Mouse (Mus musculus) retina, embryonic 14.5 days (tissue): ENCODE data around the gene Map1b.

Source experiments
- DNase-seq: peaks from one replicate; pipeline ENCODE4 v3.0.0-alpha.2; 2015; ENCODE audit warnings: low spot score

The Map1b gene

DNA sequence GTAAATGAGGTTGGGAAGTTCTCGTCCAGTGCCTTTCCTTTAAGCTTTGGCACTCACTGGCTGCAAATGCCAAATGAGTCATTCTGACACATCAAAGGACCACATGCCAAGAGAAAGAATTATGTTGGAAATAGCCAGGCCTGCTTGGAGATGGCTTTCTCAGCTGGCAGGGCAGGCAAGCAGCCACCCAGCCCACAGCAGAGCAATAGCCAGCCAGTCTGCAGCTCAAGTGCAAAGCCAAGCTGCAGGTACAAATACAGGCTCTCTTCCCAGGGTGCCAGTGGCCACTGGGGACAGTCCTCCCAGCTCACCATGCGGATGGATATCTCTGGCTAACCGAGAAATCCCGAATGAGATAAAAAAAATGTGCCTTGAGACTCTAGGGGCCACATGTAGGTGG lies 12.1 kb upstream of the Map1b start:
- DNase-seq = no peak

DNA sequence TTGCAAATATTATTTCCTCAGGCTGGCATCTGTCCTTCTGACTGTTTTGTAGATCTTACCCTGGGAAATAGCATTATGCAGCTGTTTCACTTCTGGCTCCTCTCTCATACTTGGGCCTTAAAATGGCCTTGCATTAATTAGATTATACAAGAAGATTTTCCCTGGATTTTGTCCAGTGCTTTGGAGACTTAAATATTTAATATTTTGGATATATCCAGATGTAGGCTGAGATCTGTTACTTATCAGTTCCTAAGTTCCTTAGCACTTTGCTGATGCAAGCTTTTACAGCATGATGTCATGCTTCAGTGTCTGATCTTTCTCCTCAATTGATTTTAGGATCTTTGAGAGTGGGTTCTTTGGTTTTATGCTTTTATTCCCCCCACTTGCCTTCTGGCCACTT lies 11.6 kb upstream of the Map1b start:
- no peak for DNase-seq

DNA sequence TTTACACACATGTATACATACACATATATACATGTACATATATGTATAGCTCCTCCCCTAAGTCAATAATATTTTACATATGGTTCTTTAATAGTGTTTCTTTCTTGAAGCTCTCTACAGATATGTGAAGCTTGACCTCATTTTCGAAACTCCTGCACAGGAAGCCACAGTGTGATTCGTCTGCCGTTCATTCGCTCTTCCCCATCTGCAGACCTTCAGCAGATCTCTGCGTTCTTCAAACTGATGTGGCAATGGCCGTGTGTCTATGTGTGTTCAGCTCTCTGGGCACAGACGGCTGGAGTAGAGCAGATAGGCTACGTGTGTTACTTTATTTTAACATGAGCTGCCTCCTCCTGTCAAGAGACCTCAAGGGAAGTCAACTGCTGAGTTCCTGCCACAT lies 9.2 kb upstream of the Map1b start:
- DNase-seq = no peak

DNA sequence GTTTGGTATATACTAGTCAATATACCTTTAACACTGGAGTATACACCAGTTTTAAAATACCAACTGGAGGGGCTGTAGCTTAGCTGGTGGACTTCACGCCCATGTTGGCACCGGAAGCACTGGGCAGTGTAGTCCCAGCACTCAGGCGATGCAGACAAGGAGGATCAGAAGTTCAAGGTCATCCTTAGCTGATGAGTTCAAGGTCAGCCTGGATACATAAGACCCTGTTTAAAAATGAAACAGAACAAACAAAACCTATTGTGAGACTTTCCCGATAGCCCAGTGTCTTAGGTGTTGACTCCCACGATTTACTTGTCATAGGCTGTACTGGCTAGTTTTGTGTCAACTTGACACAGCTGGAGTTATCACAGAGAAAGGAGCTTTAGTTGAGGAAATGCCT lies 1.5 kb upstream of the Map1b start:
- no peak for DNase-seq

DNA sequence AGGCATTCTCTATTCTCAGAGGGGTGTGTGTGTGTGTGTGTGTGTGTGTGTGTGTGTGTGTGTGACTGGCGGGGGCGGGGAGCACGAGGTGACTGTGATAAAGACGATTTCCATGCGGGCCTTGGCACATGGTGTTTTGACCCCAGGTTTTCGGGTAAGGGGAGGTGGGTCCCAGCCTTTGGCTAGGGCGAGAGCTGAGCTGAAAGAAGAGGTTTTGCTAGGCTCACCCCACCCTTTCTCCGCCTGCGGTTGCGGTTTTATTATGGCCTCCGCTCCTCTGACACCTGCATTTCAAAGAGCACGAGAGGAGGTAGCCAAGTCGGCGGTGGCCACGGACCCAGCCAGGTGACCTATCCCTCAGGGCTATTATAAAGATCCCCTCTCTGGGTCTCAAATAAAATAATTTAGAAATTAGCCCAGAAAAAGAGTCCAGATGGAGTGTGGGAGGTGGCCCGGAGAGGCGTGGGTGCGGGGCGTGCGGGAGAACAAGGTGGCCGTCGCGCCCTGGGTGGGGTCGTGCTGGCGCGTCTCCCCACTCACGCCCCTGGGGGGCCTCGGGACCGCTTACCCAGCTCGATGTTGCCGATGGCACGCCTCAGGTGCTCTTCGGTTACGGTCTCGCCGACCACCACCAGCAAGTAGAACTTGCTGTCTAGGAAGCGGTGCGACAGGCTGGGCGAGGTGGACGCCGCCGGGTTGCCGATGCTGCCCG lies 448 bp downstream of the Map1b start:
- DNase-seq = peak; percentile 56

DNA sequence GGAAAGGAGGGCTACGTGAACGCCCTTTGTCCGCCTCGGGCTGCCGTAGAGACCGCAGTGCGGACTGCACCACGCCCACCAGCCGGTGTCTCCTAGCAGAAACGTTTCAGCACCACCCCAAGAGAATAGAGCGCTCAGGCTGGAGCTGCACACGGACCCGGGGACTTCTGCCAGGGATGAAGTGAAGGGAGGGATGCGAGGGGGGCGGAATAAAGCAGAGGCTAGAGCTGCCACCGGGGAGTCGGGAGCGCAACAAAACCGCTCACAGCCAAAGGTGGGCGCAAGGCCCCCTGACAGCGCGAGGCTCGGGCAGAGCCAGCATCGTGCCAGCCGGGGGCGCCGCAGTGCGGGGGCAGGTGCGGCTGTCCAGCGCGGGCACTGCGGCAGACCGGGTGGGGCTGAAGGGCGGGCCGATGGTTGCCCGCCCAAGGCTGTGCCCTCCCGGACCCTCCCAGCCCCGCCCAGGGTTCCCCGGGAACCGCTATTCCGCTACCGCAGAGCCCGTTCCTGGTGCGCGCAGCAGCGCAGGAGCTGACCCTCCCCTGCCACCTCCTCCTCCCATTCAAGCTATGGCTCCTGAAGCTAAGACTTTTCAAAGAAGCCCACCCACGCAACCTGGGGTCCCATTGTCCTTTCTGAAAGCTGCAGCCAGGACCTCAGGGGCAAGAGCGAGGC lies 1.3 kb downstream of the Map1b start:
- peak; percentile 88 for DNase-seq

DNA sequence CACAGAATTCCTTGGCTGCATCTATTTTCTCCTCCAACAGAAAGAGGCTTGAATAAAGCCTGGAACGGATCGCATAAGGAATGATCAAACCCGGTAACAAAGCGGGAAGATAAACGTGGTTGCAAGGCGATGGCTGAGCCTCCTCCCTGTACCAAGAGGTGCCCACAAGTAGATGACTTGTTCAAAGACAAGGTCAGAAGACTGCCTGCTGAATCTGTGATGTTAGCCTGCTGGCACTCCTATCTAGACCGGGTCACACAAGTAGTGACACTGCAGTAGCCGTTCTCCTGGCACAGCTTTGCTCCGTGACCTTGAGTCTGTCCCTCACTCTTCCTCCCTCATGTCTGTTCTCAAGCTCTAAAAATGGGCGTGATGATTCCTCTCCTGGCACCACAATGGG lies 2.4 kb downstream of the Map1b start:
- peak; percentile 64 for DNase-seq

DNA sequence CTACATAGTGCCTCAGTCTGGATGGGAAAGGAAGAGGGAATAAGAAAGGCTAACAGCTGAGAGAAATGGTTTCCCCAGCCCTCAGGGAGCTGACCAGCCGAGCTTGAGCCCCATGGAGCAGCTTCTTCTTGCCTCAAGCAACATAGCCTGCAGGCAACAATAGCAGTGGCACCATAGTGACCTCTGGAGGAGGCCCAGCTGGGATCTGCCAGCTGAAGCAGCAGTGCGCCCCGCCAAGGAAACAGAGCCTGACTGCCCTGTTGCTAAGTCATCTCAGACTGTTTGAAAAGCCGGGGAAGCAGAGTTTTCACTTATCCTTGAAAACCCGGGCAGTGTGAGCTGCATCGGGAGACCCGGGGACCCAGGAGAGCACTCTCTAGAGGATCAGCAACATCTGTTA lies 3.2 kb downstream of the Map1b start:
- DNase-seq = peak; percentile 86

DNA sequence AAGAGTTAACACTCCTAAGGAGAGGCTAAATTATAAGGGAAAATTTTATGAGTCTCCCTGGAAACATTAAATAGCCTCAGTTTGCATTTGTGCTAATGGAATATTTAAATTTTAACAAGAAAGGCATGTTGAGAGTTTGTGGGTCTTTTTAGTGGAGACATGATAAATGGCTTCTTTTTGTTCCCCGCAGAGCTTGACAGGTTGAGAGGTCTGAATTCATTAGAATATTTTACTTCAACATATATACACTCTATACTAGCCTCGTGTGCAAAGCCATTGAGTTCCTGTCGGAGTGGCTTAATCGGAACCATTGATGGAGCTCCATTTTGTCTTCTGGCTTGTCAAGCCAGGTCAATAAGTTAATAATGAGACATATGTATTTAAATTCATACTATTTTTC lies 6.4 kb downstream of the Map1b start:
- no peak for DNase-seq

DNA sequence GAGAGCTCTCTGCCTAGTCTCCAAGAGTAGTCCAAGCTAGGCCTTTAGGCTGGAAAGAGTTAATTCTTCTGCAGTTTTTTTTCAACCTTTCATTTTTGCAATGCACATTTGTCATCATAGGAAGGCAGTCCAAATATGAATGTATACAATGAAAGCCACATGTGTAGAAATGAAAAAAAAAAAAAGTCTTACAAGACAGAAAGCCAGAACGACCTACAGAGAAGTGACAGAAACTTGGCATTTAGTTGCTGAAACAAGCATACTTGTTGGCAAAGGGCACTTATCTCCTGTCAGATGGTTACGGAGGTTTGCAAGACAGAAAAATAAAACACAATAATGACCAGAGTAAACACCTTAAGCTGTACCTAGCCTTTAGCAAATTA lies 9.8 kb downstream of the Map1b start:
- DNase-seq = no peak

DNA sequence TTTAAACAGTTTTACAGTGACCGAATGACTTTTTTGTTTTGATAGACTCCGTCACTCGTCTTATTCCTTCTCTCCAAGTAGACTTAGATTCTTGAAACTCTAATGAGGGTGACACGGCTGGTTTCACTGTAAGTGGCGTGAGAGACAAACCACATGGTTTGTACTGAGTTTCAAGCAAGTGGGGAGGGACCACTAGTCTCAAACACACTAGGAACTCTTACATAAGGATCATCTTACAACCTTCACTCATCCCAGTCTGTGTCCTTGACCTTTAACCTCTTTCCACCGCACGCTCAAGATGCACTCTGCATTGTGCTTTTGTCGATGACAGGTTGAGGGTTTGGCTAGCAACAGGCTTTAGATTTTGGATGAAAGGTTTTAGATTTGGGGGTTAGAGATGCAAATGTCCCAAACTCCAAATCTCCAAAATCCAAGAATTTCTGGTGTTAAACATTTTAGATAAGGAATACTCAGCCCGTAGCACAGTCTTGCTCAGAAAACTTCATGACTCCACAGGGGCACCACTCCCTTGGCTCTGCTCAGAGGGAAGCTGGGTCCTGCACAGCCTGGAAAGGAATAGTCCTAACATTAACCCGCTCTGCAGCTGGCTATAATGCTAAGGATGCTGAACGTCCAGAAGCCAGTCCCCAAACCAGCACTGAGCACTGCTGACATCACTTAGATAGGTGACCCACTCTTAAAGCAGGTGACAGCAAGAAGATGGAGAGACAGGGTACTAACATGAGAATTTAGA lies 10.3 kb downstream of the Map1b start:
- no peak for DNase-seq

DNA sequence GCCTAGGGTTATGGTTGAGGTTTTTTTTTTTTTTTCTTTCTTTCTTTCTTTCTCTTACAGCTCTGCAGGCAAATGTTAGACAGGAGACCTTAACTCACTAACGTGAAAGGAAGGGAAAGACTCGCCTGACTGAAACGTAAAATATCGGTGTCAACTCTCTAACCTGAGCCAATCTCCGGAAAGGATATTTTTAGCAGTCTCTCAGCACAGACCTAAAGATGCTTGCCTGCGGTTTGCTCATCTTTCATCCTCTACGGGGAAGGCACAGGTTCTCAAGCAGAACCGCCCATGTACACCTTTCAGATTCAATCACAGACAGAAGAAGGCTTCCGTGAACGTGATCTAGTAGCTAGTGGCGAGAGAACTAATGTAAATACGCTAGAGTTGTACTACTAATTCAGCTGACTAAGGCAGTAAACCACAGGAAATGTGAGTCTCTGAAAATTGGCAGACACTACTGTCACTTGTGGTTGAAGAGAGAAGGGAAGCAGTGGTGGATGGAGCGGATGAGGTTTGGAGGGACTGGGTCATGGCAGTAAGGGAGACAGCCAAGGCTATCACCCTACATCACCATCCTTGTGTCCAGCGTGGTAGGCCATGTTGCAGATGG lies 12.9 kb downstream of the Map1b start:
- no peak for DNase-seq

DNA sequence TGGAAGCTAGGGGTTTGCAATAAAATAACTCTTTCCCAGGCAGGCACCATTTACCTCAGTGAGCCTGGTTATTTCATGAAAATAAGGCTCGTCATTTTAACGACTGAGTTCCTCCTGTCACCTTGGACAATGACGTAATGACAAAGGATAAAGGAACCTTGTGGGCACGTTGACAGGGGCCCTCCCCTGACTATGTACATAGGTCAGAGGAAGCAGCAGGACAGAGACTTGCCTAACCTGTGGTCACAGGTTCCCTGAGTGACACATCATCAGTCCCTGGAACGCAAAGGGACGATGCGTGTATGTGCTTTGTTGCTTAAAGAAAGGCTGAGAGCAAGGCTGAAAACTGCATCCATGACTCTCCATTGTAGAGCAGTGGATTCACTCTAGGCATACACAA lies 13.4 kb downstream of the Map1b start:
- DNase-seq = no peak

DNA sequence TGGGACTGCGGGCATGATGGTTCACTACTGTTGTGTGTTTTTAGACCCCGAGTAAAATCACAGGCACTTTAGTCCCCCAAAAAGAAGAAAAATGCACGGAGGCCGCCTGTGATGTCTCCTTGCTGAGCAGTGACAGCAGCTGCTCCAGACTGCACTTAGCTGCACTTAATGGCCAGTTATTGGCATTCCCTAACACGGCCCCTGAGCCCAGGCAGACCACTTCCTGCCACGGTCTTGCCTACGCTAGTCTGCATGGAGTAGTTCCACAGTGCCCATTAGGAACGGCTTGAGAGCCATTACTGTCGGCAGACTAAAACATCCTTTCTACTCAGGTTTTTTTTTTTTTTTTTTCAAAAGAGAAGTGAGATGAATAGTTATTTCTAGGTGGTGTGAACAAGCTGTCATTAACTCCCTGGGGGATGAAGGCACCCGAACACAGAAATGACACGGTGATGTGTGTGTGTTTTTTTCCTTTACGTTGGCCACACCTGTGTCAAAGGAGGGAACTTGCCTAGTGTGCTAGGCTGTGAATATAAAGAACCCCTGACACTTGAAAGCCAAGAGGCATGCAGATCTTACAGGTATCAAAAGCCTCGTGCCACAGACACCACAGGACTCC lies 14.1 kb downstream of the Map1b start:
- peak; percentile 38 for DNase-seq

DNA sequence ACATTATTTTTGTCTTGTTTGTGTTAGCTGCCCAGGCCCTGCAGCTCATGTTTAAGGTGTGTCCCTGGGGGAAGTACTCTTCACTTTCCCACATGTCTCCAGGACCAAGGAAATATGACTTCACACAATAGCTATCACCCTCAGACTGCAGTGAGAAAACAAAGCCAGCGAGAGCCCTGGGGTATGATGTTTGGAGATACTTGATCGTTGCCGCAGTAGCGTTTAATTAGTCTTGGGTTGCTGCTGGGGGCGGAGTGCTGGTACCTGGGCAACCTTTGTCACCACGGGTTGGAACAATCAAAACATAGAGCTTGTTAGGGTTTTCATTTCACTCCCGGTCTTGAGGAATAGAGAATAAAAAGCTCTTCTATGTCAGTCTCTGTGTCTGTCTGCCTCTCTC lies 14.9 kb downstream of the Map1b start:
- no peak for DNase-seq

DNA sequence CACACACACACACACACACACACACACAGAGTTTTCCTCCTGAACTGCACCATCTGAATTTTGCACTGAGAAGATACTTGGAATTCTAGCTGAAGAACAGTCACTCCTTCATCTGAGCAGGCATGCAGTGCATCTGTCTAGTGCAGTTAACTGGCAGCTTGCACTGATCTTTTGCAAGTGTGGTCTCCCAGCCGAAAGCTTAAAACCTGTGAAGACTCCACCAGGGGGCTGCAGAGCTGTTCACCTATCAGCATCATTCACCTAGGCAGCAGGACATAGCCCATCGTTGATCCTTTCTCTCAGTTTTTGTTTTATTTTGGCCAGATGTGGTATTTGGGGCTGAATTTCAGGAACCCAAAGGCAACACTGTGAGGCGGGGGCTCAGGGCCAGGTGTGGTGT lies 15.7 kb downstream of the Map1b start:
- no peak for DNase-seq

DNA sequence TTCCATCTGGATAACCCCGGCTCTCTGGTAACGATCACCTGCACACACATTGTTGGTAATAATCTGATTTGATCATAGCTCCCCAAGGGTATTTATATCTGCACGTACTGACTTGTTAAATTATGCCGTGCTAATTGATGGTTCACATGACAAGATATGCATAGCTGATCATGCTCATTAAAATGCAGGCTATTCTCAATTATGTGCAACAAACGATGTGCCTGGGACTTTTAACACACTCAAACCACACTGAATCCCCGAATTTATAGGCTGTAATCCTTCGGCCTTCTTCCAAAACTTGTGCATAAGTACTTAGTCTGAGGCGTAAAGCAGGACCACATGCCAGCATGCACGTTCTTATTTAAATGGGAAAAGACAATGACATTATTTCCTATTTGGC lies 16.6 kb downstream of the Map1b start:
- DNase-seq = no peak

DNA sequence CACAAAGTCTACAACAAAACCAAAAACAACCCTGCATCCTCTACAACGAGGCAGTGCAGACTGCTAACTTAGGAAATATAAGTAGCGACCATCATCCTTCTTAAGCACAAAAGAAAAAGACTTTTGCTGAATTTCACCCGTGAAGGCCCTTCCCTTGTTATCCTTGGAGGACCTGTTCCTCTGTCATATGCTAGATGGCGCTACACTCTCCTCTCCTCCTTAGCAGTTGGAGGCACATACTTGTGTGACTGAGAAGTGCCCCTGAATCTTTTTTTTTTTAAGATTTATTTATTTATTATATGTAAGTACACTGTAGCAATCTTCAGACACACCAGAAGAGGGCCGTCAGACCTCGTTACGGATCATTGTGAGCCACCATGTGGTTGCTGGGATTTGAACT lies 20.2 kb downstream of the Map1b start:
- DNase-seq = no peak

DNA sequence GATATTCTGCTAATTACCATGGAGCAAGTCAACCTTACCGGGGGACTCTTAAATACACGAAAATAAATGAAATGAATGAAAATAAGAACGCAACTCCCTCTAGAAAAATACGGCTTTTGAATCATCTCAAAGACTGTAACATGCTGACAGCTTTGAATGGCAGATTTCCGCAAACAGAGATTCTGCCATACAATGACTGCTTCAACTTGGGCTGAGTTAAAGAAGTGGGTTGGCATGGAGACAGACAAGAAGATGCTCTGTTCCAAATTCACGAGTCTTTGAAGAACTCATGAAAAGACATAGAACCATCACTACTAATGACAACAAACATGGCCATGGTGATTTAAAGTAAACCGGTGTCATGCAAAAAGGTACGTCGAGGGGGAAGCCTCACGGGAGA lies 21.9 kb downstream of the Map1b start:
- DNase-seq = no peak

DNA sequence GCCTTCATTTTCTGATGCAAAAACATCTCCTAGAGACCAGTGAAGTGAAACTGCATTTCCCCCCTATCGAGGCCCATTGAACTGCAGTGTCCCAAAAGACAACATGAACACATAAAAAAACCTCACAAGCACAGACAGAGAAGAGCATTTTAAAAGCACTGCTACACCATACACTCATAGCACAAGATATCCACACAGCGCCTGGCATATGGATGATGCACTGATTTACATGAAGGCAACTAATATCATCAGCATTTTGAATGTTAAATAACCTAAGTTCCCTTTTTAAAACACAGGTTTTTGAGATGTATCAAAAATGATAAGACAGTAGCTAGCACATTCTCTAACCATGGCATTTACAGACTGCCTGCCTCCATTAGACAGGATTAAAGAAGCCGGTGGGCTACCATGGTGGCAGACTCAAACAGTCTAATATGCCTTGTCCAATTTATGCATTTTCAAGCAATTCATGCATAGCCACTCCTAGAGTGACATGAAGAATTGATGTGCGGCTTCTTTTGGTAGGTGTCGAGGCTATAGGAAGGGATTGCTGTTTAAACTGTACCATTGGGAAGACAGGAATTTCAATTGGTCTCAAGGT lies 22.9 kb downstream of the Map1b start:
- no peak for DNase-seq

DNA sequence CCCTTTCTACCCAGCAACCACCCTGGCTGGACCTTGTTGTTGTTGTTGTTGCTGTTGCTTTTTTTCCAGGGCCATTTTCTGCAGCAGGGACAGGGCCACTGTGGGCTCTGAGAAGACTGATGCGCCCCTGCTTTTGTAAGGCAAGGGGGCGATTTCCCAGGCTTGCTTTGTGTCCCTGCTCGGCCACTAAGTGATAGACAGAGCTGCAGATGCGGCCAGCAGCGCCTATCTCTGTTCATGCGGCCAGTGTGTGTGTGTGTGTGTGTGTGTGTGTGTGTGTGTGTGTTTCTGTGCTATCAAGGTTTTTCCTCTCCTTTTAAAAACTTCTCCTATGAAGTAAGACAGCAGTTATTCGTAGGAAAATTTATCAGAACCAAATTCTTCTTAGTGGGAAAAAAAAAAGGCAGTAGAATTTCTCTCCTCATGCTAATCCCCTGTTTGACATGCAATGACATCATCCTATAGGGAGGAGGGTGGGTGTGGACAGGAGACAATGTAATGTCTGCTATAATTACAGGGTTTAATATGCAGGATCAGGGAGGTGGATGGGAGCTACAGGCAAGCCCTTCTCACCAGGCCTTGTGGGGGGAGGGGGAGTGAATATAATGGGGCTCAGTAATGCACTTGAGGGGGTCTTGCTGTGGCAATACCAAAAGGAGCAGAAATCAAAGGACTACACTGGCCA lies 23.6 kb downstream of the Map1b start:
- DNase-seq = peak; percentile 40

DNA sequence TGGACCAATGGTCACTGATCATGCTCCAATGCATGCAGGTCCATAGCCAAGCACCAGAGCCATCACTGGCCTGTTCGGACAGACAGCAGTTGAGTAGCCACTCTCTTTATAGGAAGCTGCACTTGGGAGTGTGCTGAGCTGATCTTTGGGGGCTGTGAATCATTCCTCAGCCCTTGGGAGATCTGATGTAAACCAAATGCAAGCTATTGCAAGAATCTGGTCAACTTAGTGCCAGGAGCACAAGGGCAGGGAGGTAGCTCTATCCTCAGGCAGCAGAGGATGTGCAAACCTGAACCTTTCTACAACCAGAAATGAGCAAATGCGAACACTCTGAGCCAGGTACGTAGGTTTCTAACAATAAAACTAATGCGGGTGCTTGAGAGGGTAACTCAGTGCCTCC lies 26.3 kb downstream of the Map1b start:
- DNase-seq = no peak
